Mouse (Mus musculus) forebrain, embryonic 10.5 days (tissue): ENCODE measurements around the gene Usp48. TPM values are rescaled to one million over a fixed set of nuclear protein-coding genes. Genes with fewer than 3 reads are reported as not detected.
A peak's percentile ranks its signal among the peaks of the same experiment; 100 is the strongest.

Experiments used
- DNase-seq: peaks from one replicate; pipeline ENCODE4 v3.0.0-alpha.2; 2017; ENCODE audit warnings: low spot score; ENCODE audit errors: extremely low spot score
- H3K27ac ChIP-seq: fragments of 300-500 bp; sonication (generic); 2 replicates; pipeline ENCODE4 v1.5.1; 2016; ENCODE audit warnings: mild to moderate bottlenecking
- H3K27me3 ChIP-seq: fragments of 300-500 bp; sonication (generic); 2 replicates; pipeline ENCODE4 v1.6.1; 2016; ENCODE audit warnings: mild to moderate bottlenecking; ENCODE audit not compliant: poor library complexity, severe bottlenecking
- H3K36me3 ChIP-seq: fragments of 300-500 bp; sonication (generic); replicated peaks from 2 replicates; pipeline ENCODE4 v1.6.1; 2016; ENCODE audit warnings: mild to moderate bottlenecking, moderate library complexity
- H3K4me1 ChIP-seq: fragments of 300-500 bp; sonication (generic); 2 replicates; pipeline ENCODE4 v1.6.1; 2016
- H3K4me3 ChIP-seq: fragments of 300-500 bp; sonication (generic); 2 replicates; pipeline ENCODE4 v1.5.1; 2016; ENCODE audit warnings: mild to moderate bottlenecking, moderate library complexity
- H3K9me3 ChIP-seq: fragments of 300-500 bp; sonication (generic); 2 replicates; pipeline ENCODE4 v1.6.1; 2016; ENCODE audit warnings: mild to moderate bottlenecking, moderate library complexity
- WGBS: fragments of 180-500 bp; shearing (Covaris S2); methylation state at CpG from one replicate; pipeline ENCODE4 v1.1.7; 2016; 5-methylcytosine and 5-hydroxymethylcytosine counted together
- polyA plus RNA-seq: library from polyadenylated mRNA; unstranded; fragments of >200 nt; fragmentation: Nextera tagmentation; extraction: Ambion mirVana; gene quantifications from 2 replicates; pipeline ENCODE4 v1.2.1, GENCODE M21; 2016

The Usp48 gene
- polyA plus RNA-seq, 1 experiment from 2014 or later: 75.9 TPM

GRCm38 (mm10) chr4:137666283-137666957 lies 72.9 kb downstream of the Usp48 start:
- H3K4me3 ChIP-seq: no peak overlapping the region
- H3K9me3 ChIP-seq: no peaks in the 10 kb centered on the region
- peaks cover 54% of the 10 kb centered on the region for H3K27me3 ChIP-seq
- no peak overlapping the region for H3K27ac ChIP-seq
- H3K4me1 ChIP-seq: peaks cover 37% of the 10 kb centered on the region
- no peak for DNase-seq
- 72% methylated on average over 5 of the region's 5 CpGs for WGBS
- no peaks in the 10 kb centered on the region for H3K36me3 ChIP-seq

- Histone ChIP-seq H3K36me3 (no peaks in the 10 kb centered on the region), H3K9me3 (no peaks in the 10 kb centered on the region), H3K27me3 (peaks cover 54% of the 10 kb centered on the region), H3K4me1 (peaks cover 32% of the 10 kb centered on the region), H3K4me3 (no peak overlapping the region), H3K27ac (no peak overlapping the region)
- no peak for DNase-seq
- 71% methylated on average over 8 of the region's 8 CpGs for WGBS
Observed at GRCm38 (mm10) chr4:137666958-137667345, 73.4 kb downstream of the Usp48 start.

DNA sequence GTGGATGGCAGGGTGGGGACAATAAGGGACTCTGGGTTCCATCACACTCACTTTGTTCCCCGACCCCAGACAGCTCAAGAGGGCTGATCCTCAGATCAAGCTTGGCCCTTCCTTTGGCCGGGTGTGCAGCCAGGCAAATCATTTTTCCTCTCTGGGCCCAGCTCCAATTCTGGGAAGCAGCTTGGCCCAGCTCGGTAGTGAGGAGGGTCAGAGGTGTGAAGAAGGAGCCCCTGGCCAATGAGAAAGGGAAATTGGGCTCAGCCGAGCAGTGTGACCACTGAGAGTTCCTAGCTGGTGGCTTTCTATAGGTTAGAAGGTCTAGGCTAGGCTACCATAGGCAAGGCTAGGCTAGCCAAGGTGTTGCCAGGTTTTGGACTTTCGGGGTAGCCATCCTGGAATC lies 74.2 kb downstream of the Usp48 start:
- Histone ChIP-seq H3K4me1 (peaks cover 30% of the 10 kb centered on the region), H3K9me3 (no peaks in the 10 kb centered on the region), H3K4me3 (no peak overlapping the region), H3K36me3 (no peaks in the 10 kb centered on the region), H3K27me3 (peaks cover 54% of the 10 kb centered on the region), H3K27ac (no peak overlapping the region)
- DNase-seq: no peak
- WGBS: 67% methylated on average over 5 of the region's 5 CpGs

- no peak for DNase-seq
- WGBS: 84% methylated on average over 13 of the region's 13 CpGs
Observed at GRCm38 (mm10) chr4:137671711-137672500, 78.4 kb downstream of the Usp48 start.

GRCm38 (mm10) chr4:137675566-137675965 lies 82.0 kb downstream of the Usp48 start:
- no peaks in the 10 kb centered on the region for H3K9me3 ChIP-seq
- peaks cover 34% of the 10 kb centered on the region for H3K4me1 ChIP-seq
- peaks cover 34% of the 10 kb centered on the region for H3K27me3 ChIP-seq
- WGBS: 78% methylated on average over 7 of the region's 7 CpGs
- H3K4me3 ChIP-seq: no peak overlapping the region
- DNase-seq: no peak
- no peaks in the 10 kb centered on the region for H3K36me3 ChIP-seq
- H3K27ac ChIP-seq: no peak overlapping the region

More at GRCm38 (mm10) chr4:137671711-137672500, 78.4 kb downstream of the Usp48 start:
- H3K9me3 ChIP-seq: no peaks in the 10 kb centered on the region
- H3K27ac ChIP-seq: no peak overlapping the region
- H3K4me3 ChIP-seq: no peak overlapping the region
- H3K36me3 ChIP-seq: no peaks in the 10 kb centered on the region
- peaks cover 23% of the 10 kb centered on the region for H3K27me3 ChIP-seq
- peaks cover 34% of the 10 kb centered on the region for H3K4me1 ChIP-seq

GRCm38 (mm10) chr4:137676057-137676456 lies 82.5 kb downstream of the Usp48 start:
- Histone ChIP-seq H3K4me3 (no peak overlapping the region), H3K9me3 (no peaks in the 10 kb centered on the region), H3K36me3 (no peaks in the 10 kb centered on the region), H3K4me1 (peaks cover 38% of the 10 kb centered on the region), H3K27me3 (peaks cover 39% of the 10 kb centered on the region), H3K27ac (no peak overlapping the region)
- 9% methylated on average over 11 of the region's 11 CpGs for WGBS
- DNase-seq: peak; percentile 76

GRCm38 (mm10) chr4:137676700-137677484 lies 83.3 kb downstream of the Usp48 start:
- H3K36me3 ChIP-seq: no peaks in the 10 kb centered on the region
- no peak for DNase-seq
- H3K27ac ChIP-seq: no peak overlapping the region
- H3K27me3 ChIP-seq: peaks cover 47% of the 10 kb centered on the region
- no peak overlapping the region for H3K4me3 ChIP-seq
- H3K9me3 ChIP-seq: no peaks in the 10 kb centered on the region
- peaks cover 47% of the 10 kb centered on the region for H3K4me1 ChIP-seq
- WGBS: 59% methylated on average over 13 of the region's 13 CpGs

DNA sequence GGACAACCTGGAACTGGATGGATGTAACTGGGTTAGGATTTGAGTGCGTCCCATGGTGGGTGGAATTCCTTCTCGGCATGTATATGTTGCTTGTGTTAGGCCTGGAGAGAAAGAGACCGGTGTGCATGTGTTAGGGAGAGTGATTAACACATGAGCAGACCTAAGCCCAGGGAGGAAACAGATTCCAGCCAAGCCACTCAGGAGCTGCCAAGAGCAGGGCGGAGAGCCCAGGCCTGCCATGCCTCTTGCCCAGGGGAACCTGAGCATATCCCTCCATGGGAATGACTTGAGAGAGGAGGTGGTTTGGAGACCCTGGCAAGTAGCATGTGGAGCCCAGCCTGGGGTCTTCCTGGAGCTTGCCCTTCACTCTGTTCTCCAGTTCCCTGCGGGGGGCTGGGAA lies 84.4 kb downstream of the Usp48 start:
- Histone ChIP-seq H3K9me3 (no peaks in the 10 kb centered on the region), H3K4me3 (no peak overlapping the region), H3K27ac (no peak overlapping the region), H3K4me1 (peaks cover 50% of the 10 kb centered on the region), H3K27me3 (peaks cover 58% of the 10 kb centered on the region), H3K36me3 (no peaks in the 10 kb centered on the region)
- no peak for DNase-seq
- WGBS: 93% methylated on average over 5 of the region's 5 CpGs

- WGBS: 82% methylated on average over 9 of the region's 9 CpGs
- Histone ChIP-seq H3K36me3 (no peaks in the 10 kb centered on the region), H3K4me1 (peaks cover 50% of the 10 kb centered on the region), H3K9me3 (no peaks in the 10 kb centered on the region), H3K27me3 (peaks cover 64% of the 10 kb centered on the region), H3K27ac (no peak overlapping the region), H3K4me3 (no peak overlapping the region)
- DNase-seq: no peak
Observed at GRCm38 (mm10) chr4:137678568-137678967, 85.0 kb downstream of the Usp48 start.

DNA sequence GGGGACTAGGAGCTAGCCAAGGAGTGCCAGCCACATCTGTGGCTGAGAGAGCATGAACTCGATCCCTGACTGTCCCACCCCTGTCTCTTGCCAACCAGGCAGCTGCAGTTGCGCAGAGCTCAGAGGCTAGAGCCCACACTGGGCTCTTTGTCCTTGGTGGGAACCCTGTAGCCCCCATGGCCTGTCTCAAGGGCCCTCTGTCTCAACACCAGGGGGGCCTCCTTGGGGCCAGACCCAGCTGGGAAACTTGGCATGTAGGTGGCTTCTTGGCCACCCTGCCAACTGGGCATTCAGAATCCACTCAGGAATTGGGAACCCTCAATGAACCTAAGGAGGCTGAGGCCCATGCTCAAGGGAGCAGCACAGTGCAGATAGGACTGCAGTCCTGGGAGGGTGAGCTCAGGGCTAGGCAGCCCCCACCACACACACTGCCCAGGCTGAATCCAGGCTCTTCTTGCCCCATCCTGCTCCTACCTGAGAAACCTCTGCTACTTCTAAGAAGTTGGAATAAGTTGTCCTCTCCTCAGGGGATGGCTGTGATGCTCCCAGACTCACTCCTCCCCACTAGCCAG lies 86.5 kb downstream of the Usp48 start:
- Histone ChIP-seq H3K36me3 (no peaks in the 10 kb centered on the region), H3K27me3 (peaks cover 68% of the 10 kb centered on the region), H3K4me1 (peaks cover 46% of the 10 kb centered on the region), H3K9me3 (no peaks in the 10 kb centered on the region), H3K4me3 (no peak overlapping the region), H3K27ac (0 out of 2 replicates have a peak overlapping the region, but pooled peaks have one; percentile 3)
- no peak for DNase-seq
- 62% methylated on average over 2 of the region's 2 CpGs for WGBS

- Histone ChIP-seq H3K27me3 (peaks cover 70% of the 10 kb centered on the region), H3K27ac (0 out of 2 replicates have a peak overlapping the region, but pooled peaks have one; percentile 15), H3K4me3 (peak overlapping the region; percentile 50; the same call in 1 of the 2 replicates), H3K4me1 (peaks cover 45% of the 10 kb centered on the region), H3K36me3 (no peaks in the 10 kb centered on the region), H3K9me3 (no peaks in the 10 kb centered on the region)
- no peak for DNase-seq
- 35% methylated on average over 7 of the region's 7 CpGs for WGBS
Observed at GRCm38 (mm10) chr4:137680721-137681120, 87.2 kb downstream of the Usp48 start.

GRCm38 (mm10) chr4:137681408-137682104 lies 88.0 kb downstream of the Usp48 start:
- H3K4me3 ChIP-seq: peak overlapping the region; percentile 50
- peak; percentile 48 for DNase-seq
- 5% methylated on average over 52 of the region's 52 CpGs for WGBS
- H3K27me3 ChIP-seq: peaks cover 70% of the 10 kb centered on the region
- peaks cover 36% of the 10 kb centered on the region for H3K4me1 ChIP-seq
- H3K27ac ChIP-seq: peak overlapping the region; percentile 32
- H3K36me3 ChIP-seq: no peaks in the 10 kb centered on the region
- H3K9me3 ChIP-seq: no peaks in the 10 kb centered on the region
